Mouse (Mus musculus): ENCODE measurements around the gene Tac4.

The Tac4 gene

DNA sequence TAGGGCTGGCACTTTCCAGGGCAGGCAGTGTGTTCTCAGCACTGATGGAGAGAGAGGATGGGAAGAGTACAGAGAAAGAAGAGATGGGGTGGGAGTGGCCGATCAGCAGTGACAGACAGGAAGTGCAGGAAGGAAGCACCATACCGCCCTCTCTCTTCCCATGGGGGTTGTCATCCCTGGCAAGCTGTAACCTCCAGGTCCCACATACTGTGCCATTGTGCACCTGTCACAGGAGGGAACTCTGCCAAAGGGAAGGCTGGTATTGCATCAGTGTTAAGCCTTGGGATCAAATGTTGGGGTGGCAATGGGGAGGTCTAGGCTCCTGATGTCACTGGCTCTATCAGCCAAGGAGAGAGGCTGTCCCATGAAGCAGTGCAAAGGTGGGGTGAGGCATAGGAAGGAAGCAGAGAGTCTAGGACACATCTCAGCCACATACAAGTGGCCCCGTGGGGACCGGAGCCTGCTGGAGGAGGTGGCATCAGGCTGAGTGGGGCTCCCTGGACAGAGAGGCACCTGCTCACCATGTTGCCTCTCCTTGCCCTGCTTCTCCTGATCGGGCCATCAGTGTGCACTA lies at the start of gene Tac4:
TSS of gene Tac4 (plus strand) at position 352 of the 574 bp plus-strand sequence.
- DNase-seq (ENCODE audit: low spot score): no peak

DNA sequence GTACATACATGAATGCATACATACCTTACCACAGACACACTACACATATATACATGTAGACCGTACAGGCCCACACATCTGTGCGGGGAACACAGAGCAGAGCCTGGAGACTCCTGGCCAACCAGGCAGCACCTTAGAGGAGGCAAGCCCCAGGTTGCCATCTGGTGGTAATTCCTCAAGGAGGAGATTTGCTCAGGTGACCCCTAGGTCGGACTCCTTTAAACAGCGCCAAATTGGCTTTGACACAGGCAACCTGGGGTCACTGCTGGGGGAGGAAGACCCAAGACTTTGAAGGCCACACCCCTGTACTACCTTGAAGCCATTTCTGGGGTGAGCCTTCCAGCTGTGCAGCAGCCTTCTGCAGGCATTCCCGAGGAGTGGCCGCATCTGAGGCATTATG lies 47.7 kb upstream of the Tac4 start:
- DNase-seq (ENCODE audit: low spot score): no peak

DNA sequence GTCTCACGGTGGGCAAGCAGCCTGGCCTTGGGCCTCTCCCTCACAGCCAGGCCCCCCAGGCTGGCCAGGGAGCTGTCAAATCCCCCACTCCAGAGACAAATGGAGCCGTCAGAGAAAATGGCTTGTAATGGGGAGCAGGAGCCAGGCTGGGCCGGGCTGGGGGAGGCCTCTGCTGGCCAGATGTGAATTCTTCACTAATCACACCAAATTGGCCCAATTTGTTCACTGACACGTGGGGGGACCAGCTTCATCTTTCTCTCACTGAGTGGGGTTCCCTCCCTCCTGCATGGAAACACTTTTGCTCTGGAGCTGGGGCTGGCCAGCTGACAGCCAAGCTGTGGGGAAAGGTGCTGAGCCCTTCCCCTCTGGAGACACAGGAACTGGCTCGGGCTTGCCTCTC lies 47.0 kb upstream of the Tac4 start:
- no peak for DNase-seq (ENCODE audit: low spot score)

DNA sequence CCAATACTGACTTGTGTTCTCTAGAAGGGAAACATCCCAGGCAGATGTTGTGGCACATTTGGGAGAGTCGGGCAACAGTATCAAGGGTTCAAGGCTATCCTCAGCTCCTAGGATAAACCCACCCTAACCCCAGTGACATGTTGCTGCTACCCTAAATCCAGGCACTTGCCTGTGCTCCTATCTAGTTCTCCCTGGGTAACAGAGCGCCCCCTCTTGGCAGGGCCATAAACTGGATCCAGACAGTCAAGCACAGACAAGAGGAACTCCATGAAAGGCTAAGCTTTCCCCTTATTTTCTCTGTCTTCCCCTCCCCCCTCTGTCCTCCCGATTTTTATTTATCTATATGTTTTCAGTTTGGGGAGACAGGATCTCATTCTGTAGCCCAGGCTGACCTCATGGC lies 45.1 kb upstream of the Tac4 start:
- no peak for DNase-seq (ENCODE audit: low spot score)

DNA sequence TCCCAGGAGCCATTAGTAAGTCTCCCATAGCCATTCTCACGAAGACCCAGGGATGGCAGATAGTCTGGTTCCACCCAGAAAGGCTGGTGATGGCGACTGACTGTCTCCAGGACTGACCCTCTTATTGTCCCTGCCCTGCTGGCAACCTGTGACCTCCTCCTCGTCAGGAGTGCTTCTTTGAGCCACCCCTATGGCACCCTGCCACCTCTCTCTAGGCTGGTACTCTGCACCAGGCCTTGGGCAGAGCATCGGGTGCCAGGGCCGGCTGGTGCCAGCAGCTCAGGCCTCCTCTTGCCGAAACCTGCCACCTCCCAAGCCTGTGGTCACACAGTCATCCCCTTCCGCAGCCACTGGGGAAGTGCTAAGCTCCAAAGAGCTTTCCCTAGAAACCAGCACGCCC lies 42.2 kb upstream of the Tac4 start:
- DNase-seq (ENCODE audit: low spot score): no peak

DNA sequence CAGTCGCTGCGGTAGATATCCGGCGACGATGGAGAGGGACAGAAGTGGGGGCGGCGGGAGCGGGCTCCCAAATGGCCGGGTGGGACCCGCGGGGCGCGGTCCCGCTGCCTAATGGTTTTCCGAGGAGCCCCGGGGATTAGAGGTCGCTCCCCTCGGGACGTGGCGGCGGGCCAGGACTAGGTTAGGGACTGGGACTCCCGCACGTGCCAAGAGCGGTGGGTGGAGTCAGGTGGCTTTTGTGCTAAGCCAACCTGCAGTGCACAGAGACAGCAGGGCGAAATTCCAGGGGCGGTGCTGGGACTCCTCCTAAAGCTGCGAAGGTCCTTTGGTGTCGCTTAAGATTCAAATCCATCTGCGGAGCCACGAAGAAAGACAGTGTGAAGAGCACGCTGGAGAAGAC lies 37.9 kb upstream of the Tac4 start:
- peak; percentile 42 for DNase-seq (ENCODE audit: low spot score)

DNA sequence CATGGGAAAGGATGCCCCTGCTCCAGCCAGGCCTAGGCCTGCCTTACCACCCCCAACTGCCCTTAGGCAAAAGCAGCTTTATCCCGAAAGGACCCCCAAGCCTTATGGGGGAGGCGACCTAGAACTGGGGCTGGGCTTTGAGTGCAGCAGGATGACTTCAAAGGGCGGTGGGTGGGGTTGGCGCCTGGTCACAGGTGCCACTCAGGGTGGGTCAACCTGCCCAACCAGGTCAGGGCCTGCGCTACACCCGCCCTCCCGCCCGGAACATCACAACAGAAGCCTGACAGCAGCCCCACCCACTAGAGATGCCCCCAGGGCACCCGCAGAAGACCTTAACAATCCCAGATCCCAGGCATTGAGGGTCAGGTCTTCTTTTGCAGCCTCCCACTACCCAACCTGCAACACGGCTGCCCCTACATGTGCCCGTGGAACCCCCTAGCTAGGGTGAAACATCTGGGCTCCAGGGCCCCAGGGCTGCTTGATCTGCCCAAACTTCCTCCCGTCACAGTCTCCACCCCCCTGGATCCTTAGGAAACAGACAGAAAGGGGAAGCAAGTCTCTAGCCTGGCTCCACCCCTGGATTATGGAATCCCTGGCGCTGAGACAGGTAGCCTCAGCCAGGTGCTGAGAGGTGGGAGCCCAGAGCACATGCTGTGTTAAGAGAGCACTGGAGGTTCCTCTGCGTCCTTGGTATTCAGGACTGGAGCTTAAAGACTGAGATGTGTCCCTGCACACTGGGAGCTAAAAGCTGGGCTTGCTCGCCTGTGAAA lies 37.0 kb upstream of the Tac4 start:
- no peak for DNase-seq (ENCODE audit: low spot score)

DNA sequence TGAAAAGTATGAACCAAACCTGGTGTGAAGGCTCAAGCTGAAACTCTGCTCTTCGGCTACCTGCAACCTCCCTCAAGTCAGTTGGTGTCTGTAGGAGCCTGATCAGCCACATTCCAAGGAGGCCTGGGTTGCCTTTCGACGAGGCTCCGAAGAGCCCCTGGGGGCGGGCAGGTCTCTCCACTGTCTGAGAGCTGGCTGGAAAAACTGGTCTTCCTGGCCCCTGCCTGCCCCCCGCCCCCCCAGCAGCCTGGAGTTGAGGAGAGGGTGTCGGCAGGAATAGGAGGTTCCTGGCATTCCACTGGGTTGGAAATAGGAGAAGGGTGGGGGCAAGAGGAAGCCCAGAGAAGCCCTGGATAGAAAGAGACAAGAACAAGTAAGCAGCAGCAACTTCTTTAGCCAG lies 35.9 kb upstream of the Tac4 start:
- no peak for DNase-seq (ENCODE audit: low spot score)

DNA sequence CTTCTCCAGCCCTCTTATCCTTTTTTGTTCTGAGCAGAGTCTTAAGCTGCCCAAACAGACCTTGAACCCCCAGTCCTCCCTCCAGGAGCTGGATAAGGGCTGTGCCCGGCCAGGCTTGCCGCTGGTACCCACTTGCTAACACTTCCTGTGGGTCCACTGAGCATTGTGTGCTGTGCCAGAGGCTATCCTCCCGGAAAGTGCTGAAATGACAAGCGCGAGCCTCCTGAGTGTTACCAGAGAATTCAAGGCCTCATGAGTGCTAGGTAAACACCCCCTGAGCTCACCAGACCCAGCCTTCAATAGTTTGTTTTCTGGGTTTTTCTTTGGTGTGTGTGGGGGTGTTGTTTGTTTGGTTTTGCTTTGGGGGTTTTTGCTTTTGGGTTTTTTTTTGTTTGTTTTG lies 33.9 kb upstream of the Tac4 start:
- DNase-seq (ENCODE audit: low spot score): no peak

DNA sequence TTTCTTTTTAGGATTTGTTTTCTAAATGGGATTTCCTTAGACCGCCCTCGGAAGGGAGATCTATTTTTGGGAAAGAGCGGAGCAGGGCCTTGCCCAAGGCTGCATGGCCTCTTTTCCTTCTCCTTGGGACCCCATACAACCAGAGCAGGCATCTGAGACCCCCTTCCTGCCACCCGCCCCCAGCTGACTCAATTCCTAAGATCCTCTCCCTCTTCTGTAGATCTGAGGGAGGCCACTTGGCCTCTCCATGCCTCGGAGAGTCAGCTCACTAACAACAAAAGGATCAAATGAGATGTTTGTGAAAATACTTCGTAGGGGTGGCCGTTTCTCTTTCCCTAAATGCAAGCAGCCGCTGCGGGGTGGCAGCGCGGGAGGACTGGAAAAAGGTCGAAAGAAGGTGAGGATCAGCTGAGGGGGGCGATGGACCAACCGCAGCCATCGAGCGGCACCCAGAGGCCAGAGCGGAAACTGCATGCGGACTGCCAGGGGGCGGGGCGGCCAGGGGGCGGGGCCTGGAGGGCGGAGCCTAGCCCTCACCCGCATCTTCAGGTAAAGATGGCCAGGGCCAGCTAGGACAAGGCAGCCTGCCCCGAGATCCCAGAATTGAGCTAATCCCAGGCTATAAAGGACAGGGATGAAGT lies 29.5 kb upstream of the Tac4 start:
- peak; percentile 85 for DNase-seq (ENCODE audit: low spot score)

DNA sequence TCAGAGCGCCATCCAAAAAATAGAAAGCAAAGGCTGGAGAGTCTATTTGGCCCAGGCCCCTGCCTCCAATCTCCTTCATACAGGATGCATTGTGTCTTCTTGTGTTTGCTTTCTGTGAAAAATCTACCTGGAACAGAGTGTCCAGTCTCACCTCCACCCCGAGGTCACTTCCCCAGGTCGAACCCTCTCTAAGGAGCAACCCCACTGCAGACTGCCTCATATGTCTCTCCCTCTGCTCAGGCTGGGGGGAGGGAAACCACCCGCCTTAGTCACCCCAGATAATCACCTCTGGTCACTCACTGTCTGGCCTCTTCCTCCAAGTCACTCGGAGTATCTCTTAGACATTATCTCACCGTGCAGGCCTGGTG lies 29.0 kb upstream of the Tac4 start:
- DNase-seq (ENCODE audit: low spot score): no peak

DNA sequence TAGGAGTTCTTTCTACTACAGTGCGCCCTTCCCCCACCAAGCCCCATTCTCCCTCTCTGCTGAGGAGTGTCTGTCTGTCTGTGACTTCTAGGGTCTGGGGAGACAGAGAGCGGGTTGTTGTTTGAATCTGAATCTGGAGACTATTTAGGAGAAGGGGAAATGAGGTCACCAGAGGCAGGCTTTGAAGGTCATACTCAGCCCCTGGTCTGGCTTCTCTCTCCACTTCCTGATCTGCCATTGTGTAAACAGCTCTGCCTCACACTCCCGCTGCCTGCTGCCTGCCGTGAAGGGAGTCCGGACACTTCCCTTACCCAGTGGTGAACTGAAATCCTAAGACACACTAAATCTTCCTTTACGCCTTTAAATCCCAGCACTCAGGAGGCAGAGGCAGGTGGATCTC lies 22.9 kb upstream of the Tac4 start:
- DNase-seq (ENCODE audit: low spot score): no peak

DNA sequence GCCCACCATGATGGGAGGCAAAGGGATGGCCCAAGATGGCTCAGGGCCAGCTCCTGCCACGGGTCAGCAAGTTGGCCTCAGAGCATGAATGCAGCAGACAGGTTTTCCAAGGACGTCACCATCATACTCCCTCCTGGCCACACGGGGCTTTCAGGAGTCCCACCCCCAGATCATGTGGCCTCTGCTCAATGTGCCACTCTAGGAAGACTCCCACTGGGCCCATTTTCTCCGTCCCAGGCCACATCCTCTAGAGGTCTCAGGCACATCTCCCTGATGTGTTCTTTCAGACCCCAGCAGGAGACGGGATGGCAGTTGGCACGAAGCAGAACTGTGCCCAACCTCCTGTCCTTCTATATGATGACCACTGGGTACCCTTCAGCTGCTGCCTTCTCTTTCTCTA lies 18.7 kb upstream of the Tac4 start:
- no peak for DNase-seq (ENCODE audit: low spot score)

DNA sequence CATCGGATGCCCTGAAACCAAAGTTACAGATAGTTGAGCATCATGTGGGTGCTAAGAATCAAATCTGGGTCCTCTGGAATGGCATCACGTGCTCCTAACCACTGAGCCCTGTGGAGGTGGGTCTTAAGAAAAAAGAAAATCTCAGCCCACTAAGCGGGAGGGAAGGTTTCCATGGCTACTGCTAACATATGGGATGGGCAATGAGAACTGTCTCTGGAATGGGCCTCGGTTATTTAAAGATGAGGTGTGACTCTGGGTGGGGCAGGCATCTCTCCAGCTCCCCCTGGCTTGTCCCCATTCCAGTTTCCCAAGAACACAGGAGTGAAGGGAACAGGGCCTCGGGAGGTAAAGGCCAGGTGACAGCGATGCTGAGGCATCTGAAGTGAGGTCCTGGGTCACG lies 15.9 kb upstream of the Tac4 start:
- DNase-seq (ENCODE audit: low spot score): no peak

DNA sequence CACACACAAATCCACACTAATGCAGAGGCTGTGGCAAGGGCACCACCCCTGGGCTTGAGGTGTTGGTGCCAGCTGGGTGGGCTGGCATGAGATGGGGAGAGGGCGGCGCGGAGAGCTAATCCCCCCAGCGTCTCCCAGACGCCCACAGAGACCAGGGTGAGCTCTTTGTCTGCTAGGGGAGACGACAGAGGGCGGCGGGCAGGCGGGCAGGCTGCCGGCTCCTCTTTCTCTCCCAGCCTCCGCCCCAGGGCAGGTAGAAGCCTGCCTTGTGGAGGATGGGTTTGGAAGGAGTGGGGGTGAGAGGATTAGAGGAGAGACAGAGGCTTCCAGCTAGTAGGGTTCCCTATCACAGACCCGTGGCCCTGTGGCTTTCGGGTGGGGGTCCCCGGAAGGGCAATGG lies 14.3 kb upstream of the Tac4 start:
- DNase-seq (ENCODE audit: low spot score): no peak

DNA sequence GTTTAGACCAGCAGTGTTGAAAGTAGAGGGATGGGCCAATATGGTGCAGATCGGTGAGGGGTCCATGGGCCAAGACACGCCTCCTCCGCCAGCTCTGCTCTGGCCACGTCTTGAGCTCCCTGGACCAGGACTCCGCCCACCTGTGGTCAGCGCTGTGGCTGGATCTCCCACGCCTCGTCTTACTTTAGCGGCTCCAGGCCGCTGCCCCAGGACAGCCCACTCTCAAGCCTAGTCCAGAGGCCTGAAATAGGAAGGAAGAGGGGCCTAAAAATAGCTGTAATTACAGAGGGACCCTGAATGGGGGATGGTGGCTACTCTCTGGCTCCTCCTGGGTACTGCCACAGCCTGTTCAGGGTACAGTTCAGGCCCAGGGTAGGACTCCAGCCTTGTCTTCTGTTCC lies 11.2 kb upstream of the Tac4 start:
- DNase-seq (ENCODE audit: low spot score): no peak

DNA sequence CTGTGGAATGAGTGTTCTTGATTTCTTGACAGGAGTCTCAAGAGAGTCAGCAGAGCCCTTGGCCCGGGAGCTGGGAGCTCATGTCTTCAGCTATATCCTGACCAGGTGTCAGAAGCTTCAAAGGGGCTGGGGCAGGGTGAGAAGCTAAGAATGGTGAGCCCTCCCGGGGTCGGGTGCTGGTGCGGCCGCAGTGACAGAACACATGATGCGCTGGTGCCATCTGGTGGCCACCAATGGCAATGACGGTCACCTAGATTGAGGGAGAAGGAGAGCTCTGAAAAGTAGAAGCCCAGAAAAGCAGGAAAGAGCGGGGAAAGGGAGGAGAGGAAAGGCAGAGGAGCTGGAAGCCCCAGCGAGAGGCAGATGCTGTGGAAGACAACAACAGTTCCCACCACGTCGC lies 10.0 kb upstream of the Tac4 start:
- peak; percentile 91 for DNase-seq (ENCODE audit: low spot score)

DNA sequence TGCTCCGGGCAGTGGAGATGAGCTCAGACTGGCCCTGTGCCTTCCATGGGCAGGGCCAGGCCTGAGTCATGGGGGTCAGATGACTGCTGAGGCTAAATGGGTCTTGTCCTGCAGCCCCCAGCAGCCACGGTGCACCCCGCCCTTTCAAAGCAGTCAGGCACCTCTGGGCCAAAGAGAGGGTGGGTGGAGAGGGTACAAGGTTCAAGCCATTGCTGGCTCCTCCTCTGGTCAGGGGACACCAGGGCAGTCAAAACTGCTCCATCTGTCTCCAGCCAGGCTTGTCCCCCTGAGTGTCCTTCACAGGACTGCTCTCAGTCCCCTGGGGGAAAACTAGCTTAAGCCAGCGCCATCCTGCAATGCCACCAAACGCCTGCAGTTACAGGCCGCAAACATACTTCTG lies 9.2 kb upstream of the Tac4 start:
- DNase-seq (ENCODE audit: low spot score): no peak

DNA sequence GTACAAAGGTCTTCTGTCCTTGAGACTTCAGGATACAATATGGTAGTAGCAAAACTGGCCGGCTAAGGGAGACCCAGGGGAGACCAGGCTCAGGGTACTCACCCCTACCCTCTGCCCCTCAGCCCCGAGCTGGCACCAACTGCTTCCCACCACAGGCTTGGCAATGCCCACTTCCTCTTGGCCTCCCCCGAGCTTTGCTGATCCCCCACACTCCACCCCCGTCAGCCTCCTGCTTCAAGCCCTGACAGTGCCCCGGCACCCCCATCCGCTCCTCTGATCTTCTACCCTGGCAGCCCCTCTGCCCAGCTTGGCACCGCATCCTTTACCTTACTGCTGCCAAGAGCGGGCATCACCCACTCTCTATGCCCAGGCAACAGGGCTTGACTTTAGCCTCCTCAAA lies 7.2 kb upstream of the Tac4 start:
- DNase-seq (ENCODE audit: low spot score): no peak

DNA sequence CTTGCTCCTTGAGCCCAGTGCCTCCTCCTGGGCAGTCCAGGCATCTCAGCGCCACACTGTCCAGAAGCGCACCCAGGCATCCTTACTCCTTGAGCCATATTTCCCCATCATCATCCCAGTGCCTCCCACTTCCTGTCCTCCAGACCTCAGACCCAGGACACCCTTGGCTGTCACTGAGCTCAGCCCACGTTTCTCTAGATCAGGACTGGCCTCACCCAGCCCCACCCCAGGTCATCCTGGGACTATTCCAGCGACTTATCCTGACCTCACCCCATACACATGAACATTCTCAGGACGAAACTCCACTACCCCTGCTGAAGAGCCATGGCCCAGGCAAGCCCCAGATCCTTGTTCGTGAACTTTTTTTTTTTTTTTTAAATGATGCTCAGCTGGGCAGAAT lies 5.6 kb upstream of the Tac4 start:
- DNase-seq (ENCODE audit: low spot score): no peak

DNA sequence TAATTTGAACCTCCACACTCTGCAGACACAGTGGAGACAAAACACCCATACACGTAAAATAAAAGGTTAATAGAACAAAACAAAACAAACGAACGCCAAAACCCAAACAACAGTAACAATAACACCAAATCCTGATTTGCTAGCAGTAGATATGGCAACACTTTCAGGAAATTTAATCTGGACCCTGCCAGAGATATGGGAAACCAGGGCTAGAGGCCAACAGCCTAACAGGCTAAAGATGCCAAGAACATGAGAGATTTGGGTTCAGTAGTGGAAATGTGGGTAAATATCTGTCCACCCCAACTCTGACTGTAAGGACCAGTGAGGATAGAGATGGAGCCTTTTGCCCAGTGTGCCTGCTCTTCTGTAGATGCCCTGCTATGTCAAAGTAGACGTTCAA lies 3.4 kb upstream of the Tac4 start:
- DNase-seq (ENCODE audit: low spot score): no peak

DNA sequence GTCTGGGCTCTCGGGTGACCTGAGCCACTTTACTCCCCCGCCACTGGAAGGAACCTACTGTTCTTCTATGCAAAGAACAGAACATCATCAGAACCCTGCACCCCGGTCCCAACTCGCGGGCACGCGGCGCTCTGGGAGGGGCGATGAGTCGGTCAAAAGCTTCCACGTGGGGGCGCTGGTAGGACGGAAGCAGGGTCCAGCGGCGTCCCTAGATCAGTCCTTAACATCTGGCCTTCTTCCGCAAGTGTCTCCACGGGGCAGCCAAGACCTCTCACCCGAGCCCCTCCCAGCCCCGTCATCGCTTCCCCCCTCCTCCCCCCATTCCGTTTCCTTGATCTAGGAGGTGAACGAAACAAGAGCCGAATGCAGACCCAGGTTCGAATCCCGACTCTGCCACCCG lies 2.8 kb upstream of the Tac4 start:
- DNase-seq (ENCODE audit: low spot score): peak; percentile 81

DNA sequence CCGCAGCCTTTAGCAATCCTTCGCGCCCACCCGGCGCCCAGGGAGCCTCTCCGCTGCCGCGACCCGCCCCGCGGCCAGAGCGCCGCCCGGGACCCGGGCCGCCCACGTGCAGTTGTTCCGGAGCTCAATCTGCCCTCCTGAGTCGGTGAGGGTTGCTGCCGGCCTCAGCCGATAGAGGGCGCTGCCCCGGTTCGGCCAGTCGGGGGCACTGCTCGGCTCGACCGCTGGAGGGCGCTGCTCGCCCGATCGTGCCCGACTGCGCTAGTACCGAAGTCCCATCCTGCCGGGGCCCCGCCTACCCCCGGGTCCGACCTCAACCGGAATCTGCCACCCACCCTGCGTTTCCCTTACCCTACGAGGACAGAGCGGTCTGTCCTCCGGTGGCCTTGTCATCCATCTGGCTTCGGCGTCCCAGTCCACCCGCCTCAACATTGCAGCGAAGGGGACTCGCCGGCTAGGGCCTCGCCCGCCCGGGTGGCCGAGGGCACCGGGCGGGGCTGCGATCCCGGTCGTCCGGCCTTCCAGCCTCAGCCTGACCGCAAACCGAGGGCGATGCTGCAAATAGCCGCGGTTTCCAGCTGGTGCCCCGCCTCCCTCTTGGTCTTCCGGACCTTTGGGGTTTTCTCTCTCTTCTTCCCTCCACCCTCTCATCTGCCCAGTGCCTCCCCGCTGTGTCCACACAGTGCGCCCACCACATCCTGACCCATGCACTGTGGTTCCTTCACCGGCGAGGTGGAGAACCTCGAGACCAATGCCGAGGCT lies 2.1 kb upstream of the Tac4 start:
- DNase-seq (ENCODE audit: low spot score): peak; percentile 93

Data from retina, embryonic 14.5 days (tissue).